Mouse (Mus musculus) left cerebral cortex, adult 9 months (tissue): ENCODE data around the gene Relt.

ENCODE experiments used
- DNase-seq, 2 experiments: peaks; one replicate each; pipeline ENCODE4 v3.0.0; 2022; ENCODE audit warnings: low spot score in 2 of 2

Gene Relt

DNA sequence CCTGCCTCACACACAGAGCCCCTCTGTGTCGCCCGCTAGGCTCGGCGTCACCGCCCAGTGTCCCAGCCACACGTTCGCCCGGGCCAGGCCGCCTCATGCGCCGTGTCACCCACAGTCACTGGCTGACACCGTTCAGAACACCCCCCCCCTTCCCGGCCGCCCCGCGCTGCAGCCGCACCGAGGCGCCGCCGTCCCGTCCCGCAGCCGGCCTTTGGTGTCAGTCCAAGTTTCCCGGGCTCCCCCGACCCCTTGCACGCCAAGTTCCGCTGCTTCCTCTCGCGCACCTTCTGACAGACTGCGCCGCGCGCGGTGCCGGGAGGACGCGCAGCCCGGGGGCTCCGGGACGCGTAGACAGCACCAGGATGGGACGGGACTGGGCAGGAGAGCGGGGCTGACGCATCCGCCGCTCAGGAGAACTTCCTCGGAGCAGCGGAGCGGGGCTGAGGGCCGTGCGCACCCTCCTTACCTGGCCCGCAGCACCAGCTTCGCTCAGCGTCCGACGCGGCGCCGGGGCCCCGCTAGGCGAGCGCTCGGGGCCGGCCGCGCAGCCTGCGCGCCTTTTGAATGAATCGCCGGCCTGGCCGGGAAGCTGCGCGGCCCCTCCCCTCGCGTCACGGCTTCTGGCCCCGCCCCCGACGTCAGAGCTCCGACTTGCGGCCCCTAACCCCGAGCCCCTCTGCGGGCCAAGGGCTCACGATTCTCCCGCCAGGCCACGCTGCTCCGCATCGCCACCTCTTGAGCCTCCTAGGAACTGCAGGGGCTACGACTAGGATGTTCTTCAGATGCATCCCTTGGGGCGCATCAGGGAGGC lies at the start of gene Relt:
Gene Relt, minus strand, starts transcription at position 619 of the 811 bp plus-strand sequence.
- peak; percentile 68 to 87 for DNase-seq

DNA sequence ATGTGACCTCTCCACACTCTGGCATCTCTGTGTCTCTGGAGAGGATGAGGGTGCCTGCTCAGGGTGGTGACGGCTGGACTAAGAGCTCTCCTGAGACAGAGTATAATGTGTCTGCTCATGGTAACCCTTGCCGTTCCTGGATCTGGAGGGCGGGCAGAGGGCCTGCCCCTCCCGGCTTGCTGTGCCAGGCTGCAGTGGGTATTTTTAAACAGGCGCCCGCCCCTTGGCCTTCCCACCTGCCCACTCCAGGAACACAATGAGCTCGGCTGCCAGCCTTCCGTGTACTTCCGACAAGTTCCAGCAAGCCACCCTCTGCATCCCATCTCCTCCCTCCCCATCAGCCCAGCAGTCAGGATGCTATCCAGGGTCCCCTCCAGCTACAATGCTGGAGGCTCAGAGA lies 48.5 kb upstream of the Relt start:
- no peak for DNase-seq

DNA sequence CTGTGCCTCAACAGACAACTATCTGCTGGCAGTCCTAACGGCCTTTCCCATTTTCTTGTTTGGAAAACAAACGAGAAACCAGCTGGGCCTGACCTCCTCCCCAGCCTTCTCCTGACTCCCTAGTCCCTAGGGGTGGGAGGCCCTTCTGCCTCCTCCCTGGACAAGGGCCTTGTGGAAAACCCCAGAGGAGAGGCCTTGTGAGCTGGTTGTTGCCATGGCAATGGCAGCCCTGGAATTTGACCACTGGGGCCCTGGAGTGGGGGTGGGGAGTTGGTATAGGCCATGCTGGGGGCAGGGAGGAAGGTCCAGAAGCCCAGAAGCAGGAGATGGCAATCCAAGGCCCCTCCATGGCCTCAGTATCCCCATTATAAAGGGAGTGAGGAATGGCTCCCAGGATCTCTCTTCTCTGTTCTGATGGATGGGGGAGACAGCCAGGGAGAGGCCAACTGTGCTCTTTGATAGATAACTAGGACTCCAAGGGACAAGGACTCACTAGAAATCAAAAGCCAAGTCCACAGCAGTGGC lies 48.1 kb upstream of the Relt start:
- DNase-seq: no peak

DNA sequence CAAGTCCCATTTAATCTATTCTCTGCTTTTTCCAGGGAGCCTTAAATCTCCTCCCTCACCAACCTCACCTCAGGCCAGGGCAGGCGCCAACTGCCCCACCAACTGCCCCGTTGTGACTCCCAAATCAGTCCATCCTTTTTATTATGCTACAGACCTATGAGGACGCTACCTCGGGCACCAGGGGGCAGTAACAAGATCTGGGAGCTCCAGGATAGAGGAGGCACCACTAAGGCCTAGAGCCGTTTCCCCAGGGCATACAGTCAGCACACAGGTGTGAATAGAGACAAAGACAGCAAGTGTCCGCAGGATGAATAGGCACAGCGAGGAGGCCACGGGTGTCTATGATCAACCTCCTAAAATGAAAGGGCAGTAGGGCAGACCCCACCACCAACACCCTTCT lies 45.3 kb upstream of the Relt start:
- DNase-seq: no peak

DNA sequence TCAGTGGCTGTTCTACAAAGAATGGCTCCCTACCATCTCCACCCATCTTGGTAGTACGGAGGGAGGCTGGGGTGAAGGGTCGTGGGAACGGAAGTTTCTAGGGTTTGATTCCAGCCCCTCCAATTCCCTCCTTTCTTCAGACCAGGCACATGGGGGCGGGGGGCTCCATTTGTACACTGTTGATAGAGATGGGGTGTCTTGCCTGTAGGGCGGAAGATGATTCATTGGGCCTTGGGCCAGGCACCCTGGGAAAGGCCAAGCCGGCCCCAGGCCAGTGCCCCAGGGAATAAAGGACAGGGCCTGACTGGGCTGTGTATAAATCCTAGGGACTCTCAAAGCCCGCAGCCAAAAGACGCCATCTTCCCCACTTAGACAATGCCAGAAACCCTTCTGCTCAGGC lies 44.8 kb upstream of the Relt start:
- no peak for DNase-seq

DNA sequence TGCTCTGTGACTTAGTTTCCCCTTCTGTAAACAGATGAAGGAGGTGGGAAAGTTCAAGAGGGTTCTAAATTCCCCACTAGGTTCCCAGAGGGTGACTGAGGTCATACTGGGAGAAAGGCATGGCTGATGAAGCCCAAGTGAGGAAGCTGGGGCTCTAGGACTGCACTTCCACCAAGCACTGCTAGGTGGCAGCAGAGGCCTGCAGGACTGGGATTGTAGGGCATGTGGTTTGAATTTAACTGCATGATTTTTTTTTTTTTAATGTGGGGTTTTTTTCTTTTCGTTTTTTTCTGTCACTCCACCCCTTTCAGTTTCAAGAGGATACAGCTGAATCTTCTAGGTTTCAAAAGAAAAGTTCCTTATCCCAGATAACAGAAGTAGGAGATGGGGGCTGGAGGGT lies 44.0 kb upstream of the Relt start:
- peak in 1 of 2 experiments; percentile 88 for DNase-seq

DNA sequence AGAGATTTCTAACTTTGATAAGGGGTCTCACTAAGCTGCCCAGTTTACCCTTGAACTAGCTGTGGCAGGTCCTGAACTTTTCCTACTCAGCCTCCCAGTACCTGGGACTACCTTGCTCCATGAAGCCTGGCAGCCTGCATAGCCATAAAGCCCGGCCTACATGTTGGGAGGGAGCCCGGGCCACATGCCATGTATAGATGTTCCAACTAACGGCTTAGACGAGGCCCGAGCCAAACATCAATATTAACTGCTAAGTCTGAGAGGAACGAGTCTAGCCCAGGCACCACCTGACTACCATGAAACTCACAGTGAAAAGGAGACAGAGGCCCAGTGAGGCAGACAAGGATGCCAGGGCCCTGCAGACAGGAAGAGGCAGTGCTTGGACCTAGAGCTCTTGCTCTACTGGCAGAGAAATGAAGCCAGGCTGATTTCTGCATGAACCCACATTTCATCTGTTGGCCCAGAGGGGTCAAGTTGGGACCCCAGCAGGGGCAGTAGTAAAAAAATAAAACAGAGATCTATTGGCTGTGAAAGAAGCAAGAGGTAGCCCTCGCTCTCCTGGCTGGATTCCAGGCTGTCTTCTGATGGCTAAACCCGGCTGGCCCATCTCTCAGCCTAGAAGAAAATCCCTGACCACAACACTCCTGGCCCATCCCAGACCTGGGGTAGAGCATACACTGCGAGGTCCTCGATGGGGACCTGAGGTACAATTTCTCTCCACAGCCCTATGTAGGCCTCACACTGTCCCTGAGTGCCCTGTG lies 43.0 kb upstream of the Relt start:
- no peak for DNase-seq

DNA sequence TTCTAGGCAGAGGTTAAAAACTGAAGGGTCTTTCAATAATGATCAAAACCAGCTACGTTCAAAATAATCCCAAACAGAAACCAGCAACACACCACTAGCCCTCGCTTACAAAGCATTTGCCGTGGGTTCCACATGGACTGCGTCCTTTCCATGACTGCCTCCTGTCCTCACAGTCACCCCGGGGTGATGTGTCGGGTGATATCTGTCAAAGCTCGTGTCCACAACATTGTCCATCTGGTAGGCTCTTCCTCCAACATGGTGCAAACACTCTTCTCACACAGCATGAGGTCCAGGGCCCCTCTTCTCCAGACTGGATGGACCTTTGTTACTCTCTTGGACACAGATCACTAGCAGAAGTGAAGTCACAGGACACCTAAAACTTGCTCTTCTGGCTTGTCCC lies 41.8 kb upstream of the Relt start:
- no peak for DNase-seq

DNA sequence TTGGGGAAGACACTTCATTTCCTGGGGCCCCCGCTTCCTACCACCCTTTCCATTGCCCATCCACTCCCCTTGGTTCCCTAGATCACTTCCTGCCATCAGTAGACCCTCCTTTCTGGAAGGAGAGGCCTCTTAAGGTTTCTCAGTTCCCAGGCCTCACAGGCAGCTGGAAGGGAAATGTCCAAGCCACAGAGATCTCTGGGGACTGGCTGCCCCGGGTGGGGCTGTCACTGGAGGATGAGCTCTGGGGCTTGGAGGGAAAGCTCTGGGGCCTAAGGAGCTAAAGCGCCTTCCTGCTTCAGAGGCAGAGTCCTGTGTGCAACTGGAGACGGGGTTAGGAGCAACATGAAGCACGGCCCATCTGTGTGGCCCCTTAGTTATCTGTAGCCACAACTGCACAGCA lies 41.4 kb upstream of the Relt start:
- no peak for DNase-seq

DNA sequence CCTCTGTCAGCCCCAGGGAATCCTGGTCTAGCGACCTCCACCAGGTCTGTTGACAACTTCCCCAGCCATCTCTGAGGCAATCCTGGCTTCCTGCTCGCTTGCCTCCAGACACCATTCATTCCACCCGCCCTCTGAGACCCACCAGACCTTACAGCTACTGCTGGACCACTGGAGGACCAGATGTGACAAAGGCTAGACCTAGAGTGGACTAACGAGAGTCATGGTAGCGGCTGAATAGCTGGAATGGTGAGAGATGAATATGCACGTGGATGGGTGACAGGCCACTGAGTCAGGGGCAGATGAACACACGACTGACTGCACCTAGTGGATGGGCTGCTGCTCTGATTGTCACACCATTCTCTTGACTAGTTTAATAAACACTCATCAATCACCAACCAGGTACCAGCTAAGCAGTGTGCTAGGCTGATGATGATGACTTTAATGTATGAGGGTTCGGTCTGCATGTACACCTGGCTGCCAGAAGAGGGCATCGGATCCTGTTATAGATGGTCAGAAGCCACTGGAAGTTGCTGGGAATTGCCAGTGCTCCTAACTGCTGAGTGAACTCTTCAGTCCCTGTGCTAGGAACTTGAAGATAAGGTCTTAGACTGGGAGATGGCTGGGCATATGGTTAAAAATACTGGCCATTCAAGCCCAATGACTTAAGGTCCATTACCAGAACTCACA lies 39.3 kb upstream of the Relt start:
- no peak for DNase-seq

DNA sequence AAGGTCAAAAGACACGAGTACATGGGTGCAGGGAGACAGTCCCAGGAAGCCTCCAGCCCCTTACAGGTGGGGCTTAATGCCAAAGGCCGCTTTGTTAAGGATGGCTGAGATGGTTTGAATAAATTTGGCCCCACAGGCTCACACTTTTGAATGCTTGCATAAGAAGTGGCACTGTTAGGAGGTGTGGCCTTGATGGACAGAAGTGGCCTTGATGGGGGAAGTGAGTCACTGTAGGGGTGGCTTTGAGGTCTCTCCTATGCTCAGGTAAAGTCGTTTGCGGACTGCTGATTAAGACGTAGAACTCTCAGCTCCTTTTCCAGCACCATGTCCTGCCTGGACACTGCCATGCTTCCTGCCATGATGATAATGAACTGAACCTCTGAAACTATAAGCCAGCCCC lies 34.6 kb upstream of the Relt start:
- DNase-seq: no peak

DNA sequence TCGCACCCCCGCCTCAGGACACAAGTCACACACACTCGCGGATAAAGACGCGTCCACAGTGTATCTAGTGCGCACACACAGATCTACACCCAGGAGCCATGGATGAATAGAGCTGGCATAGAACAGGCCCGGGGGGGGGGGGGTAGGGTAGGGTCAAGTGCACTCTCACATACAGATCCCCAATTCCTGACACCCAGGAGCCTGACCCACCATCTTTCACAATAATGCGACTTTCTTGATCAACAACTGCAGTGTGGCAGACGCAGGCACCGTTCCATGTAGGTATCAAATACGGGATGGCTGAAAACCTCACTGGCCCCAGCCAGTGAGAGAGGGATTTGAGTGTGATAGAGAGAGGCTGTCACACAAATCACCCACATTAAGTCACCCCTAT lies 31.6 kb upstream of the Relt start:
- DNase-seq: no peak

DNA sequence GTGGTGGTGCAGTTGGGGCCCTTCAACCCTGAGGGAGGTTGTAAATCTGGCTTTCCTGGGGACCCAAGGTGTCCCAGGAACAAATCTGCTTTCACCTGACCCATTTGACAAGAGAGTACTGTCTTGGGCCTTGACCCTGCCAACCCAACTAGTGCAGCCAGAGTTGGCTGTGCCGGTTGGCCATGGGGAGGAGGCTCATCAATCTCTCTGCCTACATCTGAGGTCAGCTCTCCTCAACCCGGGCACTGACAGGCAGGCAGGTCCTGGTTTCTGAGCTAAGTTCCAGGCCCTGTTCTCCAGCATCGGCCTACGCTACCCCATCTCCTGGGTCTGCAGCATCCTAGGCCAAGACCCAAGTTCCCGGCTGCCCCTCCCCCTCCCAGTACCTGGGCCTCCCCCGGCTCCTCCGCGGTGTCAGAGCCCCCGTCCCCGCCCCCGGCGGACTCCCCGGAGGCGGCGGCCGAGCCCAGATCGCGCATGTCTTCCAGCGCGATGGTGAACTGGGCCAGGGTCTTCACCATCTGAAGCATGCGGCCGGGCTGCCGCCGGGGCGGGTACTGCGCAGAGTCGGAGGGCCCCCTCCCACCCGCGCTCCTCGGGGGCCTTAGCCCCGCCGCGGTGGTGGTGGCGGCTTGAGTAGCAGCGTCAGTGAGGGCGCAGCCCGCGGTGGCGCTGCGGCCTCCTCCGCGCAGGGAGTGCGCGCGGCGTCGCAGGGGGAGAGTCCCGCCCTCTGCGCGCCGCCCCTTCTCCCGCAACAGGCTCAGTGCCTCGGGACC lies 31.0 kb upstream of the Relt start:
- DNase-seq: peak in 1 of 2 experiments; percentile 59

DNA sequence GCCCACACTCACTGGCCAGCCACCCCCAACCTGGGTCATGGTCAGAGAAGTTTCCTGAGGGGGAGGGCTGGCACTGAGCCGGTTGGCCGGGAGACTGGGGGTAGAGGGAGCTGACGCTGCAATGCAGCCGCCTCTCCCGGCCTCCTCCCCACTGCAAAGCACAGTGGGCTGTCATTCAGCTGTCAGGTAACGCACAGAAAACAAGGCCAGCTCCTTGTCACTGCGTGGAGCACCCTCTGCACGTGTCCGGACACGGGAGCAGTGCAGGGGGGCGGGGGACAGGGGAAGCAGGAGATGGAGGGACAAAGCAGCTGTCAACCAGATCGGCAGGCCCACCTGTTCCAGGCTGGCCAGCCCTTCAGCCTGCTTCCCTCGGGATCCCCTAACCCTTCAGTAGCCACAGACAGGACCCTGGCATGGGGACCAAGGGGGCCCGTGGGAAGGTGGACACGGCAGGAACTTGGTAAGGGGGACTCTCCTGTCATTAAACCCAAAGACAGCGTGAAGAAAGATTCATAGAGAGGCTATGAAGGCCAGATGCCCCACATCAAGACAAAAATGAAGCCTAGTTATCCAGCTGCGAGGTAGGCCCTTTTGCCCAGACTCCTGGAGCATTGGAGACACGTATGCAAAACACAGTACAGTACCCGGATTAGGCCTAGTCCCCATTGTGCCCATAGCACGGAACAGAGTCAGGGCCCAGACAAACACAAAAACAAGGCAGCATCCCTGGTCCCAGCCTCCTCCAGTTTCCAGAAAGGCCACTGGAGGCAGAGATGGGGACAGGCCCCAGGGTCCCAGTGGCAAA lies 30.2 kb upstream of the Relt start:
- peak in 1 of 2 experiments; percentile 55 for DNase-seq

DNA sequence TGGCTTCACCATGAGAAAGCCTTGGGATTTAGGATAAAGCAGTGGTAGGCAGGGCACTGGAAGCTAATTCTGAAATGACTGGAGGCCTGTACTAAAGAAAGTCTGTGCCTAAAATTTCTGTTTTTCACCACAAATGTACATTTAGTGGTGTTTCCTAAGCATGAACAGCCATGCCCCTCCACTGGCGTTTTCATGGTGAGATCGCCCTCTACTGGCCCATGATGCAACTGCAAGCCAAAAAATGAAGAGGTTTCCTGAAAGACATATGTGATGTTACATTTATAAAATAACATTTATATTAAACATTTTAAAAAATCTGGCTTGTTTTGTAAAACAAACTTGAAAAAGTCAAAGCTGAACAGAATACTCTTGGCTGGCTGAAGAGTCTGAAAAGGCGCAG lies 23.3 kb upstream of the Relt start:
- peak in 1 of 2 experiments; percentile 73 for DNase-seq

DNA sequence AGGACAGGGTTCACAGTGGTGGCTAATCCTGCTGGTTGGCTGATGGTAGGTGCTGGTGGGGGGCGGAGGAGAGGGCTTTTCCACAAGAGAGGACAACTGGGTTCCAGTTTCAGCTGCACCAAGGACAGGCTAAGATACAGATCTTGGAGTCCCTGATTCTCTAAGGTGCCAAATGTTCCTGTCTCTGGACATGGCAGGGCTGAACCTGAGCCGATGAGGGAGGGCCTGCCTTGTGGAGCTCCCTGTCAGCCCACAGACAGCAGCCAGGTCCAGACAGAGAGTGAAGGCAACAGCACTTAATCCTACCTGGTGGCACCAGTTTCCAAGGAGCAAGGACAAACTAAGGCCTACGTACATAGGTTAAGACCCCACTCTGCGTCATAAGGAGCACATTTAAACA lies 21.2 kb upstream of the Relt start:
- no peak for DNase-seq

DNA sequence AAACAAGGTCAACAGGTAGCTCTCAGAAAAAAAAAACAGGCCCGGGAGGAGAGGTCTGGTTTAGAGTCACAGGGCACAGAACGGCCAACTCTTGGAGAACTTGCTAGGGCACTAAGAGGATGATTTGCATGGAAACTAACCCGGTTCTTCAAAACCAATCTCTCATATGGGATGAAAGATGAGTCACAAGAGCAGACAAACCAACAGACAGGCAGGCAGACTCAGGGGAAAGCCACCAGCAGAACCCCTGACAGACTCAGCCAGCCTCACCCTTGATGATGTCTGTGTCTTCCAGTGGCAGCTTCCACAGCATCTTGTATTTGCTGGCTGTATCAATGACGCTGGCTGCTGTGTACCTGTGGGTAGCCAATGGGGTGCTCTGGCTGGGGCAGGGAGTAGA lies 18.7 kb upstream of the Relt start:
- DNase-seq: no peak

DNA sequence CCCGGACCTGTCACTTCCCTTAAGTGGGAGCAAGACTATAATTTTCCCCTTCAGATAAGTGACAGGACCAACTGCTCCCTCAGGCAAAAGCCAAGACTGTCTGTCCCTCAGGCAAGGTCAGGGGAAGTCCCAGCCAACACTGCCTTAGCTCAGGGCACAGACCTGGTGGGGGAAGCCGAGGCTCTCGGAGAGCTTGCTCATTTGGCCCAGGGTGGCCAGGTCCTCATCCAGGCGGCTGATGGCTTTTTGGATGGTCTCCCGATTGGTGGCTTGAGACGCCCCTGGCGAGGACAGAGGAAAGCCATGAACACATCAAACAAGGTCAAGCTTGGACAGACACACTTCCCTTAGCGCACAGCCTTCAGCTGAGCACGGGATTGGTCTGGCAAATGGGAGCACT lies 18.3 kb upstream of the Relt start:
- DNase-seq: no peak

DNA sequence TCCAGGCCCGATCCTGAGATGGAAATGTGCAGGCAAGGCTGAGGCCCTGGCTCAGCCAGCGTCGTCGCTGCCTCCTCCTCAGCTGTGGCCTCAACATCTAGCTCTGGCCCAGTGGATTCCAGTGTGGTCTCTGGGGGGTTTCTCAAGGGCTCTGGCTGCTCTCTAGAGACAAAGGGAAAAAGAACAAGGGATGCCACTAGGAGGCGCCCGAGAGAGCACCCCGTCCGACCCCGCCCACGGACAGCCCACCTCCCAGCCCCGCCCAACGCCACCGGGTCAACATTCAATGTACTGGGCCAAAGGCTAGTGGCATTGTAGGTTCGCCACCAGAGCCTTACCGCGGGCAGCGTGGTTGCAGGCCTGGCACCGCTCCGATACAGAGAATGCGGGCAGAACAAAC lies 16.3 kb upstream of the Relt start:
- DNase-seq: no peak

DNA sequence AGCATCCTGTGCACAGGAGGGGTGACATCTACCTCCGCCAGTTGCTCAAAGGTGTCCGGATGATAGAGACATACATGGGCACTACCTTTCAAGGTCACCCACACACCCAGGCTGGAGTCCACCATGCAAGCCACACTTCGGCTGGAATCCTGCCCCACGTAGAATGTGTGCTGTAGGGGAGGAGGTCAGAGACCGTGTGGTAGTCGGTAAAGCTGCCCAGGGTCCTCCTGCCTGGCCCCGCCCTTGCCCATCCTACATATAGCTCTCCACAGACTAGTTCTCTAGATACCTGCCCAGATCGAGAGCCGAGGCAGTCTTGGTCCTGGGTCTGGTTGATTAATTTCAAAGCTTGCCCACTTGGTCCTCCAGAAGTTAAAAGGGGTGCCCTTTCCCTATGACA lies 13.5 kb upstream of the Relt start:
- no peak for DNase-seq

DNA sequence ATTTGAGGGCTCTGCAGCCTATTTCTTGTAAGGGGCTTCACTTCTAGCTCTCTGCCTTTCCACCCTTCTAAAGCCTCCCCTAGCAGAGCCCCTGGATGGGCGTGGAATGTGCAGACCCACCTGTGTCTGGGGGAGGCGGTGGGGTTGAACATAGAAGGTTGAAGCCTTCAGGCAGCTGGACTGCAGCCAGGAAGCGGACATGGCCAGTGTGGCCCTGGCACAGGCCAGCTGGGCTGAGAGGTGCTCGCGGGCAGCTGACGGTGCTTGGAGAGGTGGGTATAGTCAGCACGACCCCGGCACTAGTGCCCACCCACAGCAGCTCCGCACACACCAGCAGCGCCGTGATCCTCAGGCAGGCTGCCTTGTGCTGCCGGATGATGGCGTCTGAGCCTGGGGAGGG lies 13.0 kb upstream of the Relt start:
- DNase-seq: no peak
